Mouse (Mus musculus) heart, embryonic 14.5 days (tissue): ENCODE data around the gene Zfp990. TPM values are rescaled to one million over a fixed set of nuclear protein-coding genes. Genes with fewer than 3 reads are reported as not detected.
A peak's percentile ranks its signal among the peaks of the same experiment; 100 is the strongest.
"Not testable (repeated sequence)": the region's sequence is repeated elsewhere in the genome, so short reads cannot be mapped to it uniquely, and the experiment has no call there.

ENCODE experiments used
- ATAC-seq: fragments of 200-750 bp; cut with Nextera tagmentation; 2 replicates; pipeline ENCODE4 v1.8.0; 2017; ENCODE audit warnings: low read depth, moderate TSS enrichment; ENCODE audit not compliant: insufficient number of reproducible peaks, insufficient read depth, low FRiP score
- H3K27ac ChIP-seq, 2 experiments: fragments of 200-500 bp in 1 of 2; fragments of 300-500 bp in 1 of 2; sonication (generic) in 1 of 2; replicated peaks in 1 of 2; 2 replicates each; pipeline ENCODE4 v1.5.1; 2012 to 2014; ENCODE audit warnings: low read depth in 2 of 2, low read length in 2 of 2, control low read depth in 1 of 2, mild to moderate bottlenecking in 1 of 2, mixed read lengths in 1 of 2; ENCODE audit not compliant: control insufficient read depth in 1 of 2, insufficient read depth in 1 of 2
- H3K27me3 ChIP-seq: fragments of 300-500 bp; sonication (generic); 2 replicates; pipeline ENCODE4 v1.6.1; 2014; ENCODE audit warnings: mild to moderate bottlenecking, low read length, control low read depth; ENCODE audit not compliant: control insufficient read depth, insufficient read depth
- H3K36me3 ChIP-seq: fragments of 300-500 bp; sonication (generic); 2 replicates; pipeline ENCODE4 v1.6.1; 2014; ENCODE audit warnings: mild to moderate bottlenecking, control low read depth, low read length, mixed read lengths; ENCODE audit not compliant: control insufficient read depth, insufficient read depth
- H3K4me1 ChIP-seq, 2 experiments: fragments of 200-500 bp in 1 of 2; fragments of 300-500 bp in 1 of 2; sonication (generic) in 1 of 2; 2 replicates each; pipeline ENCODE4 v1.6.1; 2012 to 2014; ENCODE audit warnings: low read length in 2 of 2, control low read depth in 1 of 2, mixed read lengths in 1 of 2; ENCODE audit not compliant: control insufficient read depth in 2 of 2, insufficient read depth in 2 of 2
- H3K4me2 ChIP-seq: fragments of 300-500 bp; sonication (generic); 2 replicates; pipeline ENCODE4 v1.6.1; 2014; ENCODE audit warnings: mild to moderate bottlenecking, low read length
- H3K4me3 ChIP-seq, 2 experiments: fragments of 200-500 bp in 1 of 2; fragments of 300-500 bp in 1 of 2; sonication (generic) in 1 of 2; 2 replicates each; pipeline ENCODE4 v1.5.1; 2012 to 2014; ENCODE audit warnings: low read length in 2 of 2, mild to moderate bottlenecking in 2 of 2, control low read depth in 1 of 2, low read depth in 1 of 2, moderate library complexity in 1 of 2; ENCODE audit not compliant: control insufficient read depth in 1 of 2, insufficient read depth in 1 of 2
- H3K9ac ChIP-seq: fragments of 300-500 bp; sonication (generic); 2 replicates; pipeline ENCODE4 v1.6.1; 2014; ENCODE audit warnings: mild to moderate bottlenecking, low read length
- H3K9me3 ChIP-seq: fragments of 300-500 bp; sonication (generic); 2 replicates; pipeline ENCODE4 v1.6.1; 2016; ENCODE audit warnings: low read length, control low read depth; ENCODE audit not compliant: control insufficient read depth
- WGBS: fragments of 180-500 bp; shearing (Covaris S2); extraction: QIAGEN DNeasy Blood & Tissue Kit; methylation state at CpG from one replicate; pipeline ENCODE4 v1.1.7; 2014; 5-methylcytosine and 5-hydroxymethylcytosine counted together
- polyA plus RNA-seq: library from polyadenylated mRNA; unstranded; fragments of >200 nt; fragmentation: Nextera tagmentation; extraction: Ambion mirVana; gene quantifications from 2 replicates; pipeline ENCODE4 v1.2.1, GENCODE M21; 2014

Zfp990 gene
- polyA plus RNA-seq, 1 experiment from 2014 or later: not detected

GRCm38 (mm10) chr4:145515776-145516565 lies 5.4 kb downstream of the Zfp990 start:
- not testable (repeated sequence) for H3K36me3 ChIP-seq, H3K4me3 ChIP-seq, H3K9me3 ChIP-seq, H3K9ac ChIP-seq, ATAC-seq, H3K4me1 ChIP-seq, H3K4me2 ChIP-seq, H3K27ac ChIP-seq, H3K27me3 ChIP-seq
- WGBS: 54% methylated on average over 4 of the region's 4 CpGs

DNA sequence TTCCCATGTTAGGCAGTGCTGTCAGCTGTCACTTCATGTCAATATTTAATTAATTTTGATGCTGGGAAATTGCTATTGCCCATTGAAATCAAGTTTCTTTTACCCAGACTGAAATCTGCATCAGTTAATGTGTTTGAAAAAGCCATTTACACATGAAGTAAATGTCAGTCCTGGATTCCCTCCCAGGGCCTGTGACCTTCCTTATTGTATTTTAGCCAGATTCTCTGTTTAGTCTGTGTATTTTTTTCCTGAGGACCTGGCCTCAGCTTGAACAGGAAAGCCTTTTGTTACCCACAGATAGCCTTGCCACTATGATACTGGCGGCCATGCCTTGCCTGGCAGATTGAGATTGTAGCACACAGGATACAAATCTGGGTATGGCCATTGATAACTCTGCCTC lies 6.8 kb downstream of the Zfp990 start:
- not testable (repeated sequence) for ATAC-seq, H3K4me2 ChIP-seq, H3K36me3 ChIP-seq, H3K4me1 ChIP-seq, H3K9ac ChIP-seq, H3K27me3 ChIP-seq, H3K27ac ChIP-seq, H3K9me3 ChIP-seq, H3K4me3 ChIP-seq
- 67% methylated on average over 1 of the region's 1 CpGs for WGBS

GRCm38 (mm10) chr4:145543861-145544260 lies 33.3 kb downstream of the Zfp990 start:
- 70% methylated on average over 5 of the region's 5 CpGs for WGBS
- not testable (repeated sequence) for H3K4me2 ChIP-seq, H3K27me3 ChIP-seq, H3K4me3 ChIP-seq, H3K27ac ChIP-seq, H3K9ac ChIP-seq, ATAC-seq, H3K36me3 ChIP-seq, H3K4me1 ChIP-seq
- peaks cover 17% of the 10 kb centered on the region; the same call in 1 of the 2 replicates for H3K9me3 ChIP-seq

DNA sequence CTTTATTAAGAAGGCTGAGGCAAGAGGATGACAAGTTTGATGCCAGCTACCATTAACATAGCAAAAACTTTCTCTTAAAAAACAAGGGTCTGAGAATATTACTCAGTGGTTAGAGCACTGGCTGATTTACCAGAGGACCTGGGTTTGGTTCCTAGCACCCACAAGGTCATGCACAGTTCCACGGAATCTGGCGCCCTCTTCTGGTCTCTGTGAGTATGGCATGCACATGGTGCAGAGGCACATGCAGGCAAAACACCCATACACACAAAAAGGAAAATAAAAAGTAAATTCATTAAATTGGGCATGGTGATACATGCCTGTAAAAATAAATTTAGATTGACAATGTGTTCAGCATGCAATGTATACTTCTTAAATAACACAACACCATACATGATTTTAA lies 34.5 kb downstream of the Zfp990 start:
- 14% methylated on average over 2 of the region's 2 CpGs for WGBS
- H3K4me1 ChIP-seq, H3K27me3 ChIP-seq, H3K27ac ChIP-seq, ATAC-seq, H3K4me2 ChIP-seq, H3K36me3 ChIP-seq, H3K9ac ChIP-seq, H3K4me3 ChIP-seq: not testable (repeated sequence)
- peaks cover 14% of the 10 kb centered on the region; the same call in 1 of the 2 replicates for H3K9me3 ChIP-seq

DNA sequence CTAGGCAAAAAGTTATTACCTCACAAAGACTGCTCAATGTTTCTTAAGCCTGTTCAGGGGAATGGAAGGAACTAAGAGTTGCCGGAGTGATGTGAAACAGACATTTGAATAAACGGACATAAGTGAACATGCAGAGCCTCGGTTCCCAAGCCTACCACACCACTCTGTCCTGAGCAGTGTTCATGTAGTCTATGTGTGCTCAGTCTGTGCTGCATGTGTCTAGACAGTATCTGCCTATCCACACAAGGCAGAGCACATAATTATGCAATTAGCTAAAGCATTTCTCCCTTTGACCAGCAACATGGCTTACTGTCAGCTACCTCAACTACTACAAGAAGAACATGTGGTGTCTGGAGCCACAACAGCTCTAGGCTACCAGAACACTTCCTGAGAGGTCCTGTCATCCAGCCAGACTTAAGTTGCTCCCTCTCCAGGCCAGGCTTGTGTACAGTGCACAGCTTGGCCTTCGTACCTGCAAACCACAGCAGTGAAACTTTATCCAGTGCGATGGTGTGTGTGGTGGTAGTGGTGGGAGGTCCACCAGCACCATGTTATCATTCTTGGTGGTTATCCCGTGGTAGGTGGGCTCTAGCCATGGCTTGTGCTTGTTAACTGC lies 35.3 kb downstream of the Zfp990 start:
- not testable (repeated sequence) for H3K4me2 ChIP-seq, H3K4me1 ChIP-seq, H3K36me3 ChIP-seq, H3K27ac ChIP-seq, H3K9ac ChIP-seq, H3K4me3 ChIP-seq, H3K27me3 ChIP-seq, ATAC-seq
- H3K9me3 ChIP-seq: peaks cover 14% of the 10 kb centered on the region; the same call in 1 of the 2 replicates
- WGBS: 57% methylated on average over 6 of the region's 6 CpGs

GRCm38 (mm10) chr4:145546477-145546876 lies 35.9 kb downstream of the Zfp990 start:
- 0 out of 2 replicates have a peak, but pooled peaks have one; percentile 56 for ATAC-seq
- not testable (repeated sequence) for H3K36me3 ChIP-seq, H3K27ac ChIP-seq, H3K4me1 ChIP-seq, H3K27me3 ChIP-seq, H3K4me3 ChIP-seq, H3K9ac ChIP-seq, H3K4me2 ChIP-seq
- peaks cover 17% of the 10 kb centered on the region; the same call in 1 of the 2 replicates for H3K9me3 ChIP-seq
- 85% methylated on average over 3 of the region's 3 CpGs for WGBS

DNA sequence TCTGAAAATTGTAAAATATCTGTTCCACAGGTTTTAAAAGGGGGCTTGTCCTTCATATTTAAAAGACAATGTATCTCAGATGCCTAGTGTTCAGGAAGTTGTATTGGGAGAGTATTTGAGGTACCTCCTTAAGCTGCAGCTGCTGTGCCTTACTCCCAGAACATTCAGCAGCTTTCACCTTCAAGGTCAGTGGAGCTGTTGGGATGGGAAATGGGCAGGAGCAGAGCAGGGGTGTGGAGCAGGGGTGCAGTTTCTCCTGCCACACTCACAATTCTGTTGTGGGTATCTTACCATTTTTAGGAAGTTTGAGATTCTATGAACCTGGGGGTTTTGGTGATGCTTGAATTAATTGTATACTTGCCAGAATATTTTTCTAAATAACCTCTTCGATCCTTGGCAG lies 46.1 kb downstream of the Zfp990 start:
- Histone ChIP-seq H3K36me3 (no peaks in the 10 kb centered on the region), H3K27me3 (no peaks in the 10 kb centered on the region), H3K9me3 (peaks cover 36% of the 10 kb centered on the region), H3K4me1 (no peaks in the 10 kb centered on the region), H3K27ac (no peak overlapping the region), H3K4me3 (no peak overlapping the region), H3K4me2 (no peak overlapping the region), H3K9ac (no peak overlapping the region)
- WGBS: 63% methylated on average over 1 of the region's 1 CpGs
- no peak for ATAC-seq
